In the genomic region with DNA sequence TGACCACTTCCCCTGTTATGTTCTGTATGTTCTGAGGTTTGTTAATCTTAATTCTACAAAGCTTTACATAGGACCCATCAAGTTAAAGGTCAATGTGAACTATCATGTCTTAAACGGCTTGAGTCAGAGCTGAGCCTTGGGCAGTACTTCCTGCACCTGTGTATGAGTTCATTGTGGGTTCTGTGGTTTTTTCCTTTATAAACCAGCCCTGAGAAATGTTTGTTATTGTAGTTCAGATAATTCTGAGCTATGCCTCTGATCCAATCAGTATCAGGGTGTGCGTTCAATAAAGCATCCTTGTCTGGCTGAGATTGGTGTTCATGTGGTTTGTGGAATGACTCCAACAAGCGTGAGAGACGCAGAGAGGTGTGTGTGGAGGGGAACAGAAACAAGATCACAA, we compare ENCODE assay signal across 20 mouse cellular contexts. TPM values are rescaled to one million over a fixed set of nuclear protein-coding genes. Genes with fewer than 3 reads are reported as not detected.
DNase-seq lines count a peak whose midpoint lies in the region; ATAC-seq and TF ChIP-seq lines count a peak whose summit lies in the region.
"Had no signal": no experiment of that assay in that cellular context is flagged by ENCODE, and none has a peak within 500 bp of the region (broad histone marks: within the 10 kb centered on the region; RNA-seq: fewer than 3 reads in every experiment).

No protein-coding gene starts in this region.

- no peak overlapping the region for H3ac ChIP-seq in myocyte (ENCODE audit: control insufficient read depth, insufficient read length)

- no peak overlapping the region for H3K4me2 ChIP-seq in myocyte (ENCODE audit: low read depth)
- H3K4me2 ChIP-seq: forebrain, embryonic 13.5 days; hindbrain, embryonic 15.5 days; lung, embryonic 14.5 days; midbrain, embryonic 13.5 days had no signal

- DNase-seq in 3134 (ENCODE audit: extremely low read depth, insufficient read length, low spot score) = peak; percentile 61
- peak; percentile 72 for DNase-seq in CD4-positive, CD25-positive, alpha-beta regulatory T cell, adult 2 months (ENCODE audit: low read depth, low spot score)
- no peak for DNase-seq in ovary, adult 18-20 months (ENCODE audit: low spot score)
- DNase-seq in retina, embryonic 14.5 days (ENCODE audit: low spot score) = no peak
- no peak for DNase-seq in spleen, adult 18-20 months
- DNase-seq: cerebellum, postnatal 10 days; gastrocnemius, postnatal 14 days; kidney, adult 11 months; kidney, postnatal 10 days; lung, embryonic 14.5 days; right cerebral cortex, postnatal 14 days; thymus, postnatal 25 days had no signal

- H3K36me3 ChIP-seq in myocyte (ENCODE audit: control insufficient read depth, insufficient read depth) = no peaks in the 10 kb centered on the region
- H3K36me3 ChIP-seq: hindbrain, embryonic 15.5 days; midbrain, embryonic 13.5 days had no signal

- no peaks in the 10 kb centered on the region for H3K79me2 ChIP-seq in myocyte (ENCODE audit: control insufficient read depth, insufficient read depth)

- ATAC-seq in common myeloid progenitor, adult 5-6 weeks (replicated peaks; ENCODE audit: low read depth, poor library complexity, severe bottlenecking) = peak; percentile 63; the same call in 1 of the 2 replicates
- ATAC-seq: forebrain, embryonic 13.5 days; midbrain, embryonic 13.5 days had no signal

- TF ChIP-seq POLR2A in myocyte (IDR thresholded peaks at IDR 0.05; ENCODE audit: insufficient read length, low read depth) = no peak

- no peaks in the 10 kb centered on the region for H3K27me3 ChIP-seq in myocyte (ENCODE audit: control insufficient read depth, insufficient read depth, insufficient read length)
- H3K27me3 ChIP-seq: forebrain, embryonic 13.5 days; hindbrain, embryonic 15.5 days; midbrain, embryonic 13.5 days had no signal

- no peak overlapping the region for H3K4me3 ChIP-seq in myocyte
- H3K4me3 ChIP-seq: forebrain, embryonic 13.5 days; hindbrain, embryonic 15.5 days; midbrain, embryonic 13.5 days had no signal

TF ChIP-seq in myocyte, 11 proteins besides CTCF, POLR2A, EP300 and RAD21:
- TF ChIP-seq REST (IDR thresholded peaks at IDR 0.05; ENCODE audit: insufficient read depth, insufficient read length) (no peak), USF1 (IDR thresholded peaks at IDR 0.05; ENCODE audit: low read depth) (no peak), MYOD1 (IDR thresholded peaks at IDR 0.05; ENCODE audit: control insufficient read depth in 1 of 3, insufficient read length in 2 of 3, low read depth in 2 of 3) (no peak), E2F4 (IDR thresholded peaks at IDR 0.05; ENCODE audit: insufficient read depth) (no peak), SRF (IDR thresholded peaks at IDR 0.05; ENCODE audit: control insufficient read depth, insufficient read length, low read depth) (peak; percentile 17)

RNA-seq across cellular contexts. Expression of a gene that starts 5.8 kb away (rescaled TPM):
- total RNA-seq in common myeloid progenitor, adult 5-6 weeks (2017) = 0.55 TPM in 1 of 2 replicates, not detected in the other
- not detected for polyA plus RNA-seq in myocyte (2012; fragmentation: generic; extraction: Trizol)
- total RNA-seq: gastrocnemius, postnatal 14 days; heart, adult 8-10 months had no signal
- polyA plus RNA-seq: forebrain, embryonic 13.5 days; hindbrain, embryonic 15.5 days; limb, embryonic 14.5 days; lung, embryonic 14.5 days; macrophage had no signal

RNA-seq across cellular contexts. Expression of a gene that starts 56.6 kb away (rescaled TPM):
- total RNA-seq in common myeloid progenitor, adult 5-6 weeks (2017) = 18.7 and 33.2 TPM in 2 replicates
- 7.4 TPM for polyA plus RNA-seq in myocyte (2012; fragmentation: generic; extraction: Trizol)

Comparison
In these comparisons a context has a peak if more than half of its experiments do, and no peak if none do; other contexts are left out.
1. DNase-seq: peak in 3134 (single experiment) and CD4-positive, CD25-positive, alpha-beta regulatory T cell, adult 2 months (single experiment); none in ovary, adult 18-20 months (single experiment), retina, embryonic 14.5 days (single experiment) and spleen, adult 18-20 months (0 of 2).